Mouse (Mus musculus) heart, embryonic 10.5 days (tissue): Measurements from ENCODE around the gene Dpp8. TPM values are rescaled to one million over a fixed set of nuclear protein-coding genes. Genes with fewer than 3 reads are reported as not detected.
A peak's percentile ranks its signal among the peaks of the same experiment; 100 is the strongest.
"Not testable (repeated sequence)": the region's sequence is repeated elsewhere in the genome, so short reads cannot be mapped to it uniquely, and the experiment has no call there.

Experiments used
- DNase-seq: peaks from one replicate; pipeline ENCODE4 v3.0.0-alpha.2; 2017; ENCODE audit warnings: low spot score
- H3K27ac ChIP-seq: fragments of 300-500 bp; sonication (generic); 2 replicates; pipeline ENCODE4 v1.5.1; 2016; ENCODE audit warnings: mild to moderate bottlenecking
- H3K27me3 ChIP-seq: fragments of 300-500 bp; sonication (generic); 2 replicates; pipeline ENCODE4 v1.6.1; 2016; ENCODE audit warnings: mild to moderate bottlenecking; ENCODE audit not compliant: poor library complexity, insufficient read depth, severe bottlenecking
- H3K36me3 ChIP-seq: fragments of 300-500 bp; sonication (generic); 2 replicates; pipeline ENCODE4 v1.6.1; 2016; ENCODE audit warnings: mild to moderate bottlenecking, moderate library complexity
- H3K4me1 ChIP-seq: fragments of 300-500 bp; sonication (generic); 2 replicates; pipeline ENCODE4 v1.6.1; 2016; ENCODE audit warnings: mild to moderate bottlenecking
- H3K4me3 ChIP-seq: fragments of 300-500 bp; sonication (generic); 2 replicates; pipeline ENCODE4 v1.5.1; 2016; ENCODE audit warnings: mild to moderate bottlenecking, moderate library complexity
- H3K9me3 ChIP-seq: fragments of 300-500 bp; sonication (generic); 2 replicates; pipeline ENCODE4 v1.6.1; 2016; ENCODE audit warnings: mild to moderate bottlenecking, moderate library complexity
- WGBS: fragments of 180-500 bp; shearing (Covaris S2); methylation state at CpG from one replicate; pipeline ENCODE4 v1.1.7; 2016; 5-methylcytosine and 5-hydroxymethylcytosine counted together
- polyA plus RNA-seq: library from polyadenylated mRNA; unstranded; fragments of >200 nt; fragmentation: Nextera tagmentation; extraction: Ambion mirVana; gene quantifications from 2 replicates; pipeline ENCODE4 v1.2.1, GENCODE M21; 2016

Gene Dpp8
- polyA plus RNA-seq, 1 experiment from 2014 or later, result 35.2 TPM

- not testable (repeated sequence) for DNase-seq, H3K9me3 ChIP-seq, H3K36me3 ChIP-seq, H3K4me3 ChIP-seq, H3K27ac ChIP-seq, H3K27me3 ChIP-seq
- 64% methylated on average over 5 of the region's 5 CpGs for WGBS
- peaks cover 13% of the 10 kb centered on the region for H3K4me1 ChIP-seq
These were observed 859 bp upstream of the Dpp8 start for GRCm38 (mm10) chr9:65031355-65031754.

- Histone ChIP-seq H3K27me3 (no peaks in the 10 kb centered on the region), H3K27ac (peak overlapping the region; percentile 99), H3K9me3 (no peaks in the 10 kb centered on the region), H3K36me3 (peaks cover 8% of the 10 kb centered on the region), H3K4me1 (peaks cover 13% of the 10 kb centered on the region), H3K4me3 (peak overlapping the region; percentile 95)
- 35% methylated on average over 4 of the region's 4 CpGs for WGBS
- DNase-seq, result no peak
These were observed 333 bp upstream of the Dpp8 start for GRCm38 (mm10) chr9:65031894-65032268.

- H3K36me3 ChIP-seq, result peaks cover 48% of the 10 kb centered on the region
- WGBS, result 97% methylated on average over 1 of the region's 1 CpGs
- no peak for DNase-seq
These were observed 4.2 kb downstream of the Dpp8 start for GRCm38 (mm10) chr9:65036456-65036855.

GRCm38 (mm10) chr9:65036861-65037260 is 4.6 kb downstream of the Dpp8 start:
- Histone ChIP-seq H3K36me3 (peaks cover 50% of the 10 kb centered on the region), H3K27me3 (no peaks in the 10 kb centered on the region), H3K27ac (no peak overlapping the region), H3K4me3 (no peak overlapping the region), H3K9me3 (no peaks in the 10 kb centered on the region), H3K4me1 (peaks cover 12% of the 10 kb centered on the region)
- no peak for DNase-seq
- WGBS, result 88% methylated on average over 8 of the region's 8 CpGs

More at GRCm38 (mm10) chr9:65036456-65036855, 4.2 kb downstream of the Dpp8 start:
- no peaks in the 10 kb centered on the region for H3K27me3 ChIP-seq
- peaks cover 13% of the 10 kb centered on the region for H3K4me1 ChIP-seq
- H3K9me3 ChIP-seq, result no peaks in the 10 kb centered on the region
- no peak overlapping the region for H3K27ac ChIP-seq
- no peak overlapping the region for H3K4me3 ChIP-seq

- H3K27ac ChIP-seq, result no peak overlapping the region
- 96% methylated on average over 5 of the region's 5 CpGs for WGBS
- no peaks in the 10 kb centered on the region for H3K9me3 ChIP-seq
- no peaks in the 10 kb centered on the region for H3K4me1 ChIP-seq
- no peak overlapping the region for H3K4me3 ChIP-seq
- no peaks in the 10 kb centered on the region for H3K27me3 ChIP-seq
- no peak for DNase-seq
- peaks cover 86% of the 10 kb centered on the region for H3K36me3 ChIP-seq
These were observed 9.2 kb downstream of the Dpp8 start for GRCm38 (mm10) chr9:65041430-65041829.

GRCm38 (mm10) chr9:65046993-65047392 is 14.8 kb downstream of the Dpp8 start:
- Histone ChIP-seq H3K9me3 (no peaks in the 10 kb centered on the region), H3K27ac (no peak overlapping the region), H3K36me3 (peaks cover 95% of the 10 kb centered on the region), H3K4me1 (no peaks in the 10 kb centered on the region), H3K27me3 (no peaks in the 10 kb centered on the region), H3K4me3 (no peak overlapping the region)
- DNase-seq, result no peak
- WGBS, result 94% methylated on average over 1 of the region's 1 CpGs

GRCm38 (mm10) chr9:65049422-65049821 is 17.2 kb downstream of the Dpp8 start:
- Histone ChIP-seq H3K4me1 (no peaks in the 10 kb centered on the region), H3K4me3 (no peak overlapping the region), H3K27ac (no peak overlapping the region), H3K9me3 (no peaks in the 10 kb centered on the region), H3K27me3 (no peaks in the 10 kb centered on the region), H3K36me3 (peaks cover 92% of the 10 kb centered on the region)
- DNase-seq, result no peak
- WGBS, result 91% methylated on average over 5 of the region's 5 CpGs

- H3K36me3 ChIP-seq, result peaks cover 93% of the 10 kb centered on the region
- no peaks in the 10 kb centered on the region for H3K9me3 ChIP-seq
- no peak for DNase-seq
- WGBS, result 93% methylated on average over 3 of the region's 3 CpGs
- no peak overlapping the region for H3K4me3 ChIP-seq
- no peaks in the 10 kb centered on the region for H3K27me3 ChIP-seq
- H3K4me1 ChIP-seq, result no peaks in the 10 kb centered on the region
- no peak overlapping the region for H3K27ac ChIP-seq
These were observed 18.8 kb downstream of the Dpp8 start for GRCm38 (mm10) chr9:65050981-65051380.

- WGBS, result 91% methylated on average over 7 of the region's 7 CpGs
These were observed 32.0 kb downstream of the Dpp8 start for GRCm38 (mm10) chr9:65064251-65064650.

GRCm38 (mm10) chr9:65070587-65070986 is 38.4 kb downstream of the Dpp8 start:
- no peaks in the 10 kb centered on the region for H3K9me3 ChIP-seq
- WGBS, result 86% methylated on average over 3 of the region's 3 CpGs
- H3K36me3 ChIP-seq, result peaks cover 85% of the 10 kb centered on the region

More at GRCm38 (mm10) chr9:65064251-65064650, 32.0 kb downstream of the Dpp8 start:
- peak; percentile 52 for DNase-seq
- Histone ChIP-seq H3K27me3 (no peaks in the 10 kb centered on the region), H3K9me3 (no peaks in the 10 kb centered on the region), H3K4me1 (no peaks in the 10 kb centered on the region), H3K36me3 (peaks cover 90% of the 10 kb centered on the region), H3K27ac (no peak overlapping the region), H3K4me3 (no peak overlapping the region)

GRCm38 (mm10) chr9:65073555-65073954 is 41.3 kb downstream of the Dpp8 start:
- H3K9me3 ChIP-seq, result no peaks in the 10 kb centered on the region
- no peak for DNase-seq
- no peak overlapping the region for H3K27ac ChIP-seq
- WGBS, result 64% methylated on average over 9 of the region's 9 CpGs
- peaks cover 81% of the 10 kb centered on the region for H3K36me3 ChIP-seq
- no peaks in the 10 kb centered on the region for H3K4me1 ChIP-seq
- no peaks in the 10 kb centered on the region for H3K27me3 ChIP-seq
- H3K4me3 ChIP-seq, result no peak overlapping the region

More at GRCm38 (mm10) chr9:65070587-65070986, 38.4 kb downstream of the Dpp8 start:
- Histone ChIP-seq H3K27me3 (no peaks in the 10 kb centered on the region), H3K4me1 (no peaks in the 10 kb centered on the region), H3K4me3 (no peak overlapping the region), H3K27ac (no peak overlapping the region)
- DNase-seq, result no peak

- Histone ChIP-seq H3K9me3 (no peaks in the 10 kb centered on the region), H3K4me1 (no peaks in the 10 kb centered on the region), H3K27me3 (no peaks in the 10 kb centered on the region), H3K36me3 (peaks cover 81% of the 10 kb centered on the region), H3K27ac (no peak overlapping the region), H3K4me3 (no peak overlapping the region)
- no peak for DNase-seq
- WGBS, result 87% methylated on average over 15 of the region's 15 CpGs
These were observed 42.0 kb downstream of the Dpp8 start for GRCm38 (mm10) chr9:65074251-65074650.

GRCm38 (mm10) chr9:65074855-65075493 is 42.8 kb downstream of the Dpp8 start:
- no peak for DNase-seq
- Histone ChIP-seq H3K9me3 (no peaks in the 10 kb centered on the region), H3K4me3 (no peak overlapping the region), H3K4me1 (no peaks in the 10 kb centered on the region), H3K36me3 (peaks cover 83% of the 10 kb centered on the region), H3K27ac (no peak overlapping the region), H3K27me3 (no peaks in the 10 kb centered on the region)
- 85% methylated on average over 6 of the region's 6 CpGs for WGBS

- no peaks in the 10 kb centered on the region for H3K27me3 ChIP-seq
- no peaks in the 10 kb centered on the region for H3K4me1 ChIP-seq
- H3K9me3 ChIP-seq, result no peaks in the 10 kb centered on the region
- no peak overlapping the region for H3K27ac ChIP-seq
- peaks cover 85% of the 10 kb centered on the region for H3K36me3 ChIP-seq
- 89% methylated on average over 5 of the region's 5 CpGs for WGBS
- H3K4me3 ChIP-seq, result no peak overlapping the region
- DNase-seq, result no peak
These were observed 45.3 kb downstream of the Dpp8 start for GRCm38 (mm10) chr9:65077536-65077935.
